Mouse (Mus musculus) liver, embryonic 14.5 days (tissue): Measurements from ENCODE around the gene Olfr596.
"Not testable (repeated sequence)": the region's sequence is repeated elsewhere in the genome, so short reads cannot be mapped to it uniquely, and the experiment has no call there.

ENCODE experiments used
- CTCF ChIP-seq: IDR thresholded peaks from 2 replicates; pipeline ENCODE4 v1.5.1; 2016; ENCODE audit warnings: antibody characterized with exemption, low read depth, control low read depth
- EP300 ChIP-seq: IDR thresholded peaks from 2 replicates; pipeline ENCODE4 v1.6.1; 2016; ENCODE audit warnings: antibody characterized with exemption, low read depth

- not testable (repeated sequence) for TF ChIP-seq EP300, CTCF
These were observed at the start of gene Olfr596 for GRCm38 (mm10) chr7:103305348-103305747.
